Mouse (Mus musculus) urinary bladder, adult 18-20 months (tissue): Measurements from ENCODE around the gene Ctnna3.
"Not testable (repeated sequence)": the region's sequence is repeated elsewhere in the genome, so short reads cannot be mapped to it uniquely, and the experiment has no call there.

Experiments
- DNase-seq, 2 experiments: peaks; one replicate each; pipeline ENCODE4 v3.0.0; 2022; ENCODE audit warnings: low spot score in 2 of 2, mixed read lengths in 2 of 2

Gene Ctnna3

DNA sequence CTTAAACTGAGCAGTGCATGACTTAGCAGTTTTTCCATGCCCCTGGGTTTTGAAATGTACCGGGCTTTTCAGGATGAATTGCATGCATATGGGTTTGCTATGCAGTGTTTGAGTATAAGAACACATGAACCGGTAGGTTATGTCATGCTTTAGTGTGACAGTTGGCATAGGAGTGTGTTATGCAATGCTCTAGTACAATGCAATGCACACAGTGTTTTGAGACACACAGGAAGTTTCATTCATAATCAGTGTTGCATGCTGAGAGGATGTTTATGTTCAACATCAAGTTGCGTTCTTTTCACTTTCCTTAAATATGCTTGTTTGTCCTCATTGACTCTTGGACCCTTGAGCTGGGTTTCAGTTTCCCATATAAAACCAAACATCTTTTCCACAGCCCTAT lies 758.1 kb downstream of the Ctnna3 start:
- DNase-seq: no peak

DNA sequence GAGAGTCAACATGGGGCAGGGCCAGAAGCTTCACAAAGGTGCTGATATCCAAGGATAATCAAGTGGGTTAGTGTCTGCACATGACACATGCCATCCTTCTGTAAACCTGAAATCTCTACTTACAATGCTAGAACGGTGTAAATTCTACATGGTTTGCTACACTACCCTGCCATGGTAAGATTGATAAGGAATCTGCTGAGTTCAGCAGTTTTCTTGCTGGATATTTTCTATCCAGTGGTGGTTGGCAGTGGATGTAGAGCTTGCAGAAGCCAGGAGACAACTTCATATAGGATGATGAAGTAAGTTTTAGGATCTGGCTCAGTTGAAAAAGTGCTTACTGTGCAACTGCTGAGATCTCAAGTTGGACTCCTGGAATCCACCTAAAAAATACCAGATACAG lies 767.7 kb downstream of the Ctnna3 start:
- DNase-seq: no peak

DNA sequence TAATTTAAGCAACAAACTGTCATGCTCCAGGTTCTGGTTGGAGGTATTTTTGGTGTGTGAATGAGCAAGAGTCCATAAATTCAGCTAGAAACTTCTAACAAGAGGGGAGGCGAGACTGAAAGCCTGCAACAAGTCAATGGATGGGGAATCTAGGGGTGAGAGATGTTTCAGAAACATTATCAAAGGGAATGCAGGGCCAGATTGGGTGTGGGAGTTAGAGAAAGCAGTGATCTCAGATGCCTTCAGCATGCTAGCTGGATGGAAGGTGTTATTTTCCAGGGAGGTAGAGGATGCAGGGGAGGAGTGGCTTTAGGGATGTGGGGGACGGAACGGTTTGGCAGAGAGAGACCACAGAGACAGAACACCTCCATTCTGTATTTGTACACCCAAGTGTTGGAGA lies 785.7 kb downstream of the Ctnna3 start:
- no peak for DNase-seq

DNA sequence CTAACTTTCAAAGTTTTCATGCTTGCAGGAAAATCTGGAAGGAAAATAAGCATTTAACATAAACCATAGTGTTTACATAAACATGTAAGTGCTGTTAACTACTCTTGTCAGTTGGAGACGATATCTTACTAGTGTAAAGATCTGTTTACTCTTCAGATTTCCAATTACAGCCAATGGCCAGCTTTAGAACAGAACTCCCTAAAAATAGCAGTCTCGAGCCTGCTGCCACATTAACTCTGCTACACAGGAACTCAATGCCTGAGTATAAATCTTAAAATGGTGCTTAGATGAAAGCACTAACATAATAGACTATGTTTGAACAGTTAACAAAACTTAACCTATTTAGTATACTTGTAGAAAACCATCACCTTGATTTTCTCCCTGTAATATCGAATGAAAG lies 793.1 kb downstream of the Ctnna3 start:
- DNase-seq: no peak

DNA sequence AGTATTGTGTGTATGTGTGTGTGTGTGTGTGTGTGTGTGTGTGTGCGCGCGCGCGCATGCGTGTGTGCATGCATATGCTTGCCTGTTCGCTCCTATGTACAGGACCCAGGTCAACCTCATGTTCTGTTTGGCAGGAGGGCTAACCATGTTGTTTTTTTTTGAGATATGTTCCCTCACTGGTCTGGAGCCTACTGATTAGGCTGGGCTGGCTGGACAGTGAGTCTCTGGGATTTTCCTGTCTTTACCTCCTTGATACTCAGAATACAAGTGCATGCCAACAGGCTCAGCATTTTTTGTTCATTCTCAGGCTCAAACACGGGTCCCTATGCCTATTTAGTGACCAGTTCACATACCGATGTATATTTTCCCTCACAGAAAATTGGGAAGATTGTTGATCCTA lies 794.1 kb downstream of the Ctnna3 start:
- no peak for DNase-seq

DNA sequence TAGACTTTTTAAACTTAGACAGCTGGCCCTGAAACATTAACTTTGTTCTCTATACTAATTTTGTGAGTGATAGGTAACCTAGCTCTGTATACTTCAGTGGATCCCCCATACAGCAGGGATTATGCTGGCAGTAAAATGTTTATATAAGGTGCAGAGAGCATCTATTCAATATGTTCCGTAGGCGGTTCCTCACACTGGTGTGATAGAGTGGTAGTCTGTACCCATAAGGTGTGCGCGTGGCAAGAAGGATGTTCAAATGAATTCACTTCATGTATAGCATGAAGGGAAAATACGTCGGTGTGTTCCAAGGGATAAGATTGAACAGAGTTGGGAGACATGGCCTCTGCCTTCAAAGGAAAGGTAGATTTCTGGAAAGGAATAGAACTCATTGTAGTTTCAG lies 794.5 kb downstream of the Ctnna3 start:
- no peak for DNase-seq

DNA sequence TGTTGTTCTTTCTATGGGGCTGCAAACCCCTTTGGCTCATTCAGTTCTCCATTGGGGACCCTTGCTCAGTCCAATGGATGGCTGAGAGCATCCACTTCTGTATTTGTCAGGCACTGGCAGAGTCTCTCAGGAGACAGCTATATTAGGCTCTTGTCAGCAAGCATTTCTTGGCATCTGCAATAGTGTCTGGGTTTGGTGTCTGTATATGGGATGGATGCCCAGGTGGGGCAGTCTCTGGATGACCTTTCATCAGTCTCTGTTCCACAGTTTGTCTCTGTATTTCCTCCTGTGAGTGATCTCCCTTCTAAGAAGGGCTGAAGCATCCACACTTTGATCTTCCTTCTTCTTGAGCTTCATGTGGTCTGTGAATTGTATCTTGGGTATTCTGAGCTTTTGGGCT lies 795.9 kb downstream of the Ctnna3 start:
- not testable (repeated sequence) for DNase-seq

DNA sequence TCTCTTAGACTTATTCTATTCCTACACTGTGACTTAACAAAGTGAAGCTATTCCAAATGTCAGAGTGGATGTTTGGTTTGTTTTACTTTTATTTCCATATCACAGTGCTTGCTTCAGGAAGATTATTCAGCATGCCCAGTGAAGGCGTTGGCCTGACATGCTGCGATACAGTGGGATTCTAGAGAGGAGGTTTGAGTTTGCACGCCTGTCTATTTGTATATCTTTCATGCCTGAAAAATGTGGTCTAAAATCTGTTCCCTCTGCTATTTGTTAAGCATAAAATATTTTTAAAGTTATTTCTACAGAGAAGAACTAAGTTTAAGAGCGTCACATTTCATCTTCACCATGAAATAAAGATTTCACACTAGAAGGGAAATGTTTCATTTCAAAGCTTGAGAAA lies 813.5 kb downstream of the Ctnna3 start:
- no peak for DNase-seq

DNA sequence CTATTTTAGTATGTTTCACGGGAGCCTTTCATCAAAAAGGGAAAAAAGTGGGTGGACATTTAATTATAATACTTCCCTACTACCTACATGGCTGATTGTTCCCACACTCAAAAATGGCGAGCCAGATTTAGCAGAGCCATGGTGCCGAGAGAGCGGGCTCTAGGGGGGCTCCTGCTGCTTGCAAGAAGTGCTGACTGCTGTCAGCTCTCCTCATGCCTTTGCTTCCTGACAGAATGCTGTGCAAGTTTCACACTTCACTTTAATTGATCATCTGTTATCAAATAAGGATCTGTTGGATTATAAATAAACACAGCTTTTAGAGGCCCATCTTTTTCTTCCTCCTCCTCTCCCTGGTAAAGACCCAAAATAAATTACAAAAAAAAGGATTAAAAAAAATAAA lies 838.3 kb downstream of the Ctnna3 start:
- no peak for DNase-seq

DNA sequence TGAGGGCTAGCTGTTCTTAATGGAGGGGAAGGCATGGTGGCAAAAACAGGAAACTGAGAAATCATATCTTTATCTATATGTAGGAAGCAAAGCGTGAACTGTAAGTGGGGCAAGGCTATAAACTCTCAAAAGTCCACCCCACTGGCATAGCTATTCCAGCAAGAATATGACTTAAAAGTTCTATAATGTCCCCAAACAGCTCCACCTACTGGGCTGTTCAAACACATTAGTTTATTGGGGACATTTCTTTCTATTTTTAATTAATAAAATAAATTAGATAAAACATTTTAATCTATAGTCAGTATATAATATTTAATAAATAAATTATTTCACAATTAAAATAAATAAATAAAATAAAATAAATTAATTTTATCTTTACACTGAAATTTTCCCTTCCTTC lies 845.2 kb downstream of the Ctnna3 start:
- no peak for DNase-seq

DNA sequence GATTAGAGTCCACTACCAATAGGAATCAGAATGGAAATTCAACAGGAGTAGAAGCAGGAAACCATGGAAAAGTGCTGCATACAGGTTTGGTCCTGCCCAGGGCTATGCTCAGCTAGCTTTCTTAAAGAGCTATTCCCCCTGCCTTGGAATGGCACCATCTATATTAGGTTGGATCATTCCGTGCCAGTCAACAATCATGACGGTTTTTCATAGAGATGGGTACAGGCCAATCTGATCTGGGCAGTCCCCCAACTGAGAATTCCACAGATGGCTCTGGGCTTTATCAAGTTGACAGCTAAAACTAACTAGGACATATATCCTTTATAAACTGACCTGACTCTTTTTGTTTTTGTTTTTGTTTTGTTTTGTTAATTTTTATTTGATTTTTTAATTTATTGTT lies 848.9 kb downstream of the Ctnna3 start:
- DNase-seq: no peak

DNA sequence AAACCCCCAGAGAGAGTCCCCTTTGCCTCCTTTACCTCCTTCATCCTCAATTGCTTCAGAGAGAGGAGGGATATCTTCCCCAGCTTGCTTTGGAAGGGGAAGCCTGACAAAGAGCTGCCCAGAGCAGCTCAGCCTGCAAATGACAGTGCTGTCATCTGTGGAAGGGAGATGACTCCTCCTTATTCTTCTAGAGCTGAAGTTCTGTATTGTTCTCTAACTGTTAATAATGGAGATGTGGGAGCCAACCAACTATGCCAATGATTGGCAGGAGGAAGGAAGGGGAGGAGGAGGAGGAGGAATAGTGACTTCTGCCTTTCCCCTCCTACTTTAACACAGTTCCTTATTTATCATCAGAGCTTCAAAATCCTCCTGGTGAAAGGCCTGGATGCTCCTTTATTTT lies 875.9 kb downstream of the Ctnna3 start:
- no peak for DNase-seq

DNA sequence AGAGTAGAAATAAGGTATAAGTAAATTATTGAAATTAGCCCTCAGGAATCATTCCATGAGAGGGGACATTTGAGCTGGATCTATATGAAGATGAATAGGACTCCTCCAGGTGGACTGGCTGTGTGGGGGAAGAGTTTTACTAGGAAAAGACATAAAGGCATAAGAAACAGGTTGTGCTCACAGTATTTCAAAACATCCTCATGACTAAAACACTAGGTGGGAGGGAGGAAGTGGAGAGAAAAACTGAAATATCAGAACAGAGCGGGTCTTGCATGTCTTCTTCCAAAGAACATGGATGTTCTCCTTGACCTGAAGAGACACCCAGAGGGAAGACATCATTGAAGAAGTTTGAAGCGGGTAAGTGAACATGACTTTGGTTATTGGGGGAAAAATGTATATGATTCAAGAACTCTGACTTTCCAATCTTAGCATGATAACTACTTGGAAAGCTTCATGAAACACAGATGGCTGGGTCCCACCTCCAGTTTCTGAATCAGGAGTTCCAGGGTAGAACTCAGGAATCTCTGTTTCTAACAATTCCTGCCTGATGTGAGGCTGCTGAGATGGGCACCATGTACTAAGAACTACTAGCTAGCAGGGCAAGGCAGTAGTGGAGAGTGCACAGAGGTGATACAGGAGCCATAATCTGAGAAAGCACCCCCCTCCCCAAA lies 881.9 kb downstream of the Ctnna3 start:
- DNase-seq: no peak

DNA sequence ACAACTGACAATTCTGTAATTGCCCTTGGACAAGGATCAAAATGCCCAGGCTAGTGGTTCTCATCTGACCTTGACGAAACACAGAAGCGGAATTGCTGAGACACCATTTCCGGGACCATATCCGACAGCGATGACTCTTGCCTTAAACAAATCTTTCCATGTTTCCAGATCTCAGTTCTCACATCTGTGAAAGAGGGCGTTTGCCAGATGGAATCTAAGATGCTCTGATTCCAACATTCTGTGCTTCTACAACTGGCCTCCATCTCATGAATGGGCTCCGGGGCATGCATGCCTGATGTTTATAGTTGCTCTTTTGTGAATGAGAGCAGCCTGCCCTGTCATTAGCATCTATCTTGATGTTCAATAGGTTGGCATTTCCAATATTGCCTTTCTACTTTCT lies 890.4 kb downstream of the Ctnna3 start:
- no peak for DNase-seq

DNA sequence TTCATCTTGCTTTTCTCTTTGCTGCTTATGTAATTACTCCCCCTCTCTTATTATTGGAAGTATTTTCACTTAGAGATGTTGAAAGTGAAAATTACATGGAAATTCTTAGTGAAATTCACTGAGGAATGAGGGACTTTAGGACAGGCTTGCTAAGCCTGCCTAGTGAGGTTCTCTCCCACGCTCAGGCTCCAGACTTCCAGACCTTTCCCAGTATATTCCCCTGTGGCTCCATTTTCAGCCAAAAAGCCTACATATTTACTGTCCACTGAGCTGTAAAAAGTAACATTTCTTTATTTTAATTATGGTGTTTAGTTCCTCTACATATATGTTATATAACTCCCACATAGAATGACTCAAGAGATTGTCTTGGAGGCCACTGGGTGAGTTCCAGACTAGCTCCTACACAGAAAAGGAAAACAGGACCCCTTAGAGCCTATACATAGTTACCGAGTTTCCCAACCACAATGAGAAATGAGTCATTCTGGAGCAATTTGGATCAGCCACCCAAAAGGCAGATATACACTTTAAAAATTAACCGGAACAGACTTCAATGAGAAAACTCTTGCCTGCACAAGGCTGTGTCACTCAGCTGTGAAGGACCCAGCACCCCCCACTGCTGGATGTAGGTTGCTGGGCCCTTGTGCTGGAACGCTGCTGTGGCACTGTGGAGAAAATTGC lies 912.9 kb downstream of the Ctnna3 start:
- no peak for DNase-seq

DNA sequence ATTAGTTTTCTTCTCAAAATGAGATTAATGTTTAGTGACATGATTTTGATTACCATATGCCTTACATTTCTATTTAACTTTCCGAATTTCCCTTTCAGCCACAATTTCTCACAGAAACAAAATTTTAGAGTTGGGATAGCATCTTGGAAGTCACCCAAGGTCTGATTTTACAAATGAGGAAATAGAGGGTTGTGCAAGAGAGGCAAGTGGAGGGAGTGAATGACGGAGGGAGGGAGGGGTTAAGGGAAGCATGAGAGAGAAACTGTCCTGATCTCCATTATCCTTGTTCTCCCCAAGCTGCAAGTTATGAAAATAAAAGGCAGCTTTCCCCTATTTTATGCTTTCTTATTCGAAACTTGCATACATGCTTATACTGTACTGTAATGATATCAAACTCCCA lies 943.4 kb downstream of the Ctnna3 start:
- no peak for DNase-seq

DNA sequence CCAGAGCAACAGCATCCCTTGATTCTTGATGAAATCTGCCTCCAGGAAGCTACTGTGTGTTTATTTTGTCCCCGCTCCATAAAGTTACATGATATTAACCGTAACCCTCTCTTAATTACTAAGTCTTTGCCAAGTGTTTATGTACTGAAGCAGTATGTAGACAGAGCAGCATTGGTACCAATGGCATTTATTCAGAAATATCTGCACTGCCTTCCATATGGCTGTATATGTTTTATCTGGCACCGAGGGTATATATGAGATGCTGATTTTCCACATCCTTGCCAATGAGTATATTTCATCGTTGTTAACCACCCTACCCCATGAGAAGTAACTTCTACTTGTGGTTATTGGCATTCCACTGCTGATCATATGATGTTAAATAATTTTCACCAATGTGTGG lies 947.9 kb downstream of the Ctnna3 start:
- DNase-seq: no peak

DNA sequence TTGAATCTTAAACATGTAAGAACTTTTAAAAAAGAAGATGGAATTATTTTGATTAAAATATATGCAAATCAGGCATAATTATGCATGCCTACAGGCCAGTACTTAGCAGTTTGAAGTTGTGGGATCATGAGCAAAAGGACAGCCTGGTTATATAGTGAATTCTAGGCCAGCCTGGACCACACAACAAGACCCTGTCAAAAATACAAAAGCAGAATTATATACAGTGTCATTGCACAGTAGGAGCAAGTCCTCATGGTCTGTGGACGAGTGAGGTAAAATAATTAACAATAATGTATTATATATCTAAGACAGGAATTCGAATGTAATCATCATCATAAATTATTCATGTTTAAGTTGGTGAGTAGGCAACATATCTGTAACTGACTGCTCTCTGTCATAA lies 966.7 kb downstream of the Ctnna3 start:
- DNase-seq: no peak

DNA sequence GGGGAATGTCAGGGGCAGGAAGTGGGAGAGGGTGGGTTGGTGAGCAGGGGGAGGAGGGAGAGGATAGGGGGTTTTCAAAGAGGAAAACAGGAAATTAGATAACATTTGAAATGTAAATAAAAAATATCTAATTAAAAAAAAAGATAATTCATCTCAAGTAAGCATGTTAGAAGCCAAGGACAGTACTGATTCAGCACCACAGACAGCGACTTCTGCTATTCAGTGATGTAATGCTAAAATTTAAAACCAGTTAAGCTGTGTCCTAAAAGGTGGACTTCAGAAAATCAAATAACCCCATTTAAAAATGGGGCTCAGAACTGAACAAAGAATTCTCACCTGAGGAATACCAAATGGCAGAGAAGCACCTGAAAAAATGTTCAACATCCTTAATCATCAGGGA lies 988.5 kb downstream of the Ctnna3 start:
- DNase-seq: not testable (repeated sequence)

DNA sequence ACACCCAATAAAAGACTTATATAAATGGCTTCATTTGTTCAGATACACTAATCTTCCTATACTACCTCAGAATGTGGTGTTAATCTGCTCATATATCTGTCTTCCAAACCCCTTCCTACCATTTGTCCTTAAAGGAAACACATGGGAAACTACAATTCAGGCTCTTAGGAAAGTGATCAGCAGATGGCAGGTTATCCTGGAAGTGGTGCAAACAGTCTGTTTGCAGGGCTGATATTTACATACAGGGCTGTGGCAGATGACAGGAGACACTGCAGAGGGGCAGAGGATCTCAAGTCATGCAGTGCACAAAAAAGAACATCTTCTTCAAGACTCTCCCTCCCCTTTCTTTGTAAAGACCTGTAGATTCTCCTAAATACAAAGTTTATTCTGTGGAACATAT lies 1008.8 kb downstream of the Ctnna3 start:
- no peak for DNase-seq

DNA sequence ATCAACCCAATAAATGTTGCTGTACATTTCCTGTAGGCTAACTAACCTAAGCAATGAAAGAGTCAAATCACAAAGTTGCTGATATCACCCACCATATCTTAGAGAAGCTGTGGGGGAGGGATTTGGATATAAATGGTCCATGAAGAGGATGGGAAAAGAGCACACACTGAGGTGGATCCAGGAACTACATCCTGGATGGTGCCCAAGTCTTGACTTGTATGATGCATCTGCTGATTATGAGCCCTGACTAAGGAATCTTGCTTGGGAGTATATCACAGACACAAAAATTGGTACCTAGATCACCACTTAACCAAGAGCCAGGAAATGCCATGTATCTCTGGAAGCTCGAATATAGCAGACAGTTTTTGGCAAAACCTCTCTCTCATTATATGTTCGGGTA lies 1018.7 kb downstream of the Ctnna3 start:
- no peak for DNase-seq

DNA sequence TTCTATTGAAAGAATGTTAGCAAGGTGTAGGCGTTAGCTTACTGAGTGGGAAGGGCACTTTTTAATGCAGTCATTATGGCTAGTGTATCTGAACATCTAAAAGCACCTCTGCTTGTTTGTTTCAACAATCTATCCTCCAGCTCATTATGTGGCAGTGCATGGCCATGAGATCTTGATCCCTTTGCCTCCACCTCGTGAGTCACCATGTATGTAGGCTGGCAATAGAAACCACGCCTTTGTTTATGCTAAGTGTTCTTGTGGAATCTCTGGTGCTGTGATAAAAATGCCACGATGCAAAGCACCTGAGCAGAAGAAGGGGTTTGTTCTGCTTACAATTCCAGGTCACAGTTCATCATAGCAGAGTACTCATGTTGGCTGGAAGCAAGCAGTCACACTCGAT lies 1053.4 kb downstream of the Ctnna3 start:
- DNase-seq: no peak

DNA sequence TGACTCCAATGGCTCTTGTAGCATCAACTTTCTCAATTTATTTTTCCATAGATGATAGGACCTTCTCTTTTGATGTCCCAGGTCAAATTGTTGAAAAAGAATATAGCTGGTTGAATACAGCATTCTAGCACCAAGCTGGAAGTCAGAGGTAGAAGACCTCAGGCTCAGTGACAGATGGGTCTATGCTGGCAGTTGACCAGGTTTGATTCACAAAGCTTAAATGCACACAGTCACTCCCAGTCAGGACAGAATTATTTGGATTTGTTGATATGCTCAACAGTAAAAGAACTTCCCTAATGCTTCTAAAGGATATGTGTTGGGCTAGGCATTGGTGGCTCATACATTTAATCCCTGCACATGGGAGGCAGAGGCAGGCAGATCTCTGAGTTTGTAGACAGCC lies 1059.6 kb downstream of the Ctnna3 start:
- DNase-seq: no peak

DNA sequence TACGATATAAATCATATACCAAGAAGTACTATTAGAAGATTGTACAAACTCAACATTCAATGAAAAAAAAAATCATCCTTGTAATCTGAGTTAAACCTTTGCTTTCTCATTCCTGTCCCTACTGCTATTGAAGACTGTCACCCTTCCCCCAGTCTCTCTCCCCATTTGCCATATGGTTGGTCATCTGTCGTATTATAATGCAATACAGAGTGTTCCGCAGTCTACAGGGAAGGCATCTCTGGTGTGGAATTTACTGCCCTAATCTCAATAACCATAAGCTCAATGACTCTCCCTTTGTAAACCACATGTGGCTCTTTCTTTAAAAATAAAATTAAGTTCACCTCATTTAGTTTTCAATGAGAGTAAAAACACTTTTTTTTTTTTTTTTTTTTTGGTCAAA lies 1113.7 kb downstream of the Ctnna3 start:
- no peak for DNase-seq
